In the genomic region with DNA sequence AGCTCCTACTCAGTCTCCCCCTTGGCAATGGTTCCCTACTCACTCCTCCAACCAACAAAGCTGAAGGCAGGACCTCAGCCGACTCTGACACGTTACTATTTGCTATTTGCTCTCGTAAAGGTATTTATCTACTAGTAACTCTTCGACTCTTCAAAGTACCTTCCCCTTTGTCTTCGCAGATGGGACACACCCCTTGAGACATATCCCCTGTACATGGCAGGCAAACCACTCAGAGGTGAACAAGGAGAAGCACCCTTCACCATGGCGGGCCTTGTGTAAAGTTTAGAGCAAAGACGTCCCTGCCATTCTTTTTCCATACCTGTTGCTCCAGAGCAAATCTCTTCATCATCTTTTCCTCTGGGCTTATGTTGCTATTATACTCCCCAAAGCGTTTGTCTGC, we compare ENCODE assay signal across 23 mouse cellular contexts.
"Had no signal": no experiment of that assay in that cellular context is flagged by ENCODE, and none has a peak within 500 bp of the region (broad histone marks: within the 10 kb centered on the region; RNA-seq: fewer than 3 reads in every experiment).

No protein-coding gene starts in this region.

- H3K4me2 ChIP-seq: heart, embryonic 12.5 days; hindbrain, embryonic 12.5 days; hindbrain, embryonic 14.5 days; intestine, embryonic 15.5 days; limb, embryonic 12.5 days had no signal

- H3K4me3 ChIP-seq: gastrocnemius, adult 2 months; heart, embryonic 12.5 days; hindbrain, embryonic 10.5 days; hindbrain, embryonic 12.5 days; intestine, embryonic 15.5 days; layer of hippocampus, adult 2 months; left cerebral cortex, adult 2 months; limb, embryonic 12.5 days had no signal

- H3K27ac ChIP-seq: gastrocnemius, adult 2 months; hindbrain, embryonic 10.5 days; hindbrain, embryonic 12.5 days; hindbrain, embryonic 14.5 days; intestine, embryonic 15.5 days; layer of hippocampus, adult 2 months; left cerebral cortex, adult 2 months; limb, embryonic 12.5 days; liver, embryonic 14.5 days had no signal

- H3K9ac ChIP-seq: heart, embryonic 12.5 days; hindbrain, embryonic 12.5 days; hindbrain, embryonic 14.5 days; intestine, embryonic 15.5 days; limb, embryonic 12.5 days; liver, embryonic 14.5 days had no signal

- DNase-seq: gastrocnemius, adult 2 months; gastrocnemius, postnatal 10 days; gastrocnemius, postnatal 25 days; heart, postnatal 10 days; heart, postnatal 4 days; kidney, adult 18-20 months; kidney, adult 8-10 months; kidney, postnatal 10 days; kidney, postnatal 25 days; kidney, postnatal 4 days; liver had no signal

- ATAC-seq: hindbrain, embryonic 16.5 days; inflammation-experienced regulatory T-cells, adult 6 months; intestine, embryonic 15.5 days; intestine, postnatal 0 days had no signal

- H3K27me3 ChIP-seq: heart, embryonic 12.5 days; hindbrain, embryonic 12.5 days; intestine, embryonic 15.5 days; limb, embryonic 12.5 days had no signal

- H3K9me3 ChIP-seq: heart, embryonic 12.5 days; hindbrain, embryonic 10.5 days; hindbrain, embryonic 12.5 days; intestine, embryonic 15.5 days; limb, embryonic 12.5 days had no signal
